11 mouse cellular contexts compared by ENCODE assay signal in genomic region chr4:35354046-35354445, GRCm38 (mm10).
DNase-seq lines count a peak whose midpoint lies in the region; ATAC-seq and TF ChIP-seq lines count a peak whose summit lies in the region.
"Had no signal": no experiment of that assay in that cellular context is flagged by ENCODE, and none has a peak within 500 bp of the region (broad histone marks: within the 10 kb centered on the region; RNA-seq: fewer than 3 reads in every experiment).

No protein-coding gene starts in this region.

- no peak for TF ChIP-seq CTCF in kidney, adult 2 months (conservative IDR thresholded peaks at IDR 0.05; ENCODE audit: insufficient read depth, insufficient read length, low read depth, low read length)
- no peak for TF ChIP-seq CTCF in brain, embryonic 14.5 days (IDR thresholded peaks at IDR 0.05; ENCODE audit: borderline replicate concordance, extremely low read depth, insufficient read depth, insufficient read length)

- no peaks in the 10 kb centered on the region for H3K36me3 ChIP-seq in kidney, embryonic 16.5 days (ENCODE audit: insufficient read depth, low read length)
- no peaks in the 10 kb centered on the region for H3K36me3 ChIP-seq in kidney, adult 2 months (ENCODE audit: control insufficient read depth, insufficient read depth, low read length)
- no peaks in the 10 kb centered on the region for H3K36me3 ChIP-seq in embryonic facial prominence, embryonic 14.5 days (ENCODE audit: control insufficient read depth, insufficient read depth, low read length)
- H3K36me3 ChIP-seq in limb, embryonic 14.5 days (ENCODE audit: control insufficient read depth, insufficient read depth, low read length), result no peaks in the 10 kb centered on the region

- no peaks in the 10 kb centered on the region for H3K9me3 ChIP-seq in kidney, embryonic 16.5 days (ENCODE audit: low read length)
- H3K9me3 ChIP-seq in embryonic facial prominence, embryonic 14.5 days (ENCODE audit: control insufficient read depth, low read length), result no peaks in the 10 kb centered on the region
- no peaks in the 10 kb centered on the region for H3K9me3 ChIP-seq in limb, embryonic 14.5 days (ENCODE audit: control insufficient read depth, low read length)

- H3K4me1 ChIP-seq in kidney, embryonic 16.5 days (ENCODE audit: insufficient read depth, low read length), result no peaks in the 10 kb centered on the region
- no peaks in the 10 kb centered on the region for H3K4me1 ChIP-seq in kidney, adult 2 months (ENCODE audit: control insufficient read depth, insufficient read depth, low read length)
- peaks cover 11% of the 10 kb centered on the region for H3K4me1 ChIP-seq in embryonic facial prominence, embryonic 14.5 days (ENCODE audit: control insufficient read depth, insufficient read depth, low read length)
- no peaks in the 10 kb centered on the region; the same call in 1 of the 2 replicates for H3K4me1 ChIP-seq in limb, embryonic 14.5 days (ENCODE audit: control insufficient read depth, insufficient read depth, low read length)

- no peak overlapping the region for H3K27ac ChIP-seq in kidney, embryonic 16.5 days (ENCODE audit: low read length)
- no peak overlapping the region for H3K27ac ChIP-seq in kidney, adult 2 months (ENCODE audit: insufficient read depth, low read depth, low read length)
- no peak overlapping the region for H3K27ac ChIP-seq in embryonic facial prominence, embryonic 14.5 days (replicated peaks; ENCODE audit: low read depth, low read length)
- no peak overlapping the region for H3K27ac ChIP-seq in limb, embryonic 14.5 days (replicated peaks; ENCODE audit: low read depth, low read length)
- H3K27ac ChIP-seq: macrophage had no signal

- WGBS in kidney, embryonic 16.5 days, result 39% methylated on average over 14 of the region's 14 CpGs
- 42% methylated on average over 14 of the region's 14 CpGs for WGBS in kidney, adult 2 months
- 19% methylated on average over 14 of the region's 14 CpGs for WGBS in embryonic facial prominence, embryonic 14.5 days
- 23% methylated on average over 14 of the region's 14 CpGs for WGBS in limb, embryonic 14.5 days

- ATAC-seq in kidney, embryonic 16.5 days (ENCODE audit: low FRiP score, low TSS enrichment), result peak; percentile 89; the same call in 1 of the 2 replicates
- ATAC-seq in embryonic facial prominence, embryonic 14.5 days (ENCODE audit: low read depth), result peak; percentile 91
- peak; percentile 89 for ATAC-seq in limb, embryonic 14.5 days (ENCODE audit: low FRiP score, low read depth)
- ATAC-seq in megakaryocyte progenitor cell, adult 5-6 weeks (replicated peaks; ENCODE audit: poor library complexity), result no peak

- no peak overlapping the region for H3K4me2 ChIP-seq in kidney, embryonic 16.5 days (replicated peaks; ENCODE audit: low read depth, low read length)
- peak overlapping the region; percentile 23 for H3K4me2 ChIP-seq in embryonic facial prominence, embryonic 14.5 days (ENCODE audit: low read depth, low read length)
- H3K4me2 ChIP-seq in limb, embryonic 14.5 days (replicated peaks; ENCODE audit: low read depth, low read length, severe bottlenecking), result 0 out of 2 replicates have a peak overlapping the region, but pooled peaks have one; percentile 18

- no peak for DNase-seq in kidney, adult 2 months
- peak; percentile 58 for DNase-seq in brain, embryonic 14.5 days (ENCODE audit: low read depth)
- DNase-seq in embryonic facial prominence, embryonic 14.5 days (ENCODE audit: low spot score), result peak; percentile 84
- peak; percentile 60 for DNase-seq in limb, embryonic 14.5 days (ENCODE audit: low spot score)
- no peak for DNase-seq in B cell, adult 2 months
- no peak for DNase-seq in right cerebral cortex, postnatal 36 days (ENCODE audit: low spot score in 2 of 2)
- DNase-seq: adrenal gland, adult 2 months; cerebellum, adult 9-10 months had no signal

- no peaks in the 10 kb centered on the region for H3K27me3 ChIP-seq in kidney, embryonic 16.5 days (ENCODE audit: insufficient read depth, low read length)
- H3K27me3 ChIP-seq in kidney, adult 2 months (replicated peaks; ENCODE audit: control insufficient read depth, insufficient read depth, low read length), result no peaks in the 10 kb centered on the region
- peaks cover 6% of the 10 kb centered on the region; the same call in 1 of the 2 replicates for H3K27me3 ChIP-seq in embryonic facial prominence, embryonic 14.5 days (replicated peaks; ENCODE audit: control insufficient read depth, insufficient read depth, low read length)
- no peaks in the 10 kb centered on the region for H3K27me3 ChIP-seq in limb, embryonic 14.5 days (ENCODE audit: control insufficient read depth, insufficient read depth, low read length)

- no peak overlapping the region for H3K9ac ChIP-seq in kidney, embryonic 16.5 days (replicated peaks; ENCODE audit: low read length)
- no peak overlapping the region for H3K9ac ChIP-seq in embryonic facial prominence, embryonic 14.5 days (ENCODE audit: low read depth, low read length)
- no peak overlapping the region for H3K9ac ChIP-seq in limb, embryonic 14.5 days (ENCODE audit: low read depth, low read length, severe bottlenecking)

- no peak for TF ChIP-seq POLR2A in kidney, adult 2 months (IDR thresholded peaks at IDR 0.05; ENCODE audit: low read depth, low read length)
- TF ChIP-seq POLR2A in brain, embryonic 14.5 days (IDR thresholded peaks at IDR 0.05; ENCODE audit: borderline replicate concordance, extremely low read depth, insufficient read depth, insufficient read length, poor library complexity, severe bottlenecking), result no peak
- no peak for TF ChIP-seq POLR2A in limb, embryonic 14.5 days (IDR thresholded peaks at IDR 0.05; ENCODE audit: borderline replicate concordance, extremely low read depth, insufficient read depth, insufficient read length)

- no peak overlapping the region for H3K4me3 ChIP-seq in kidney, embryonic 16.5 days (ENCODE audit: low read length)
- no peak overlapping the region for H3K4me3 ChIP-seq in kidney, adult 2 months (ENCODE audit: insufficient read depth, low read depth, low read length)
- H3K4me3 ChIP-seq in embryonic facial prominence, embryonic 14.5 days (ENCODE audit: low read depth, low read length), result no peak overlapping the region
- H3K4me3 ChIP-seq in limb, embryonic 14.5 days (replicated peaks; ENCODE audit: low read length), result no peak overlapping the region

Comparison
In these comparisons a context has a peak if more than half of its experiments do, and no peak if none do; other contexts are left out.
1. DNase-seq: peak in brain, embryonic 14.5 days (single experiment), embryonic facial prominence, embryonic 14.5 days (single experiment) and limb, embryonic 14.5 days (single experiment); none in kidney, adult 2 months (single experiment), B cell, adult 2 months (0 of 2) and right cerebral cortex, postnatal 36 days (0 of 2).